Mouse (Mus musculus): ENCODE results near the gene Sarnp.

Sarnp gene

DNA sequence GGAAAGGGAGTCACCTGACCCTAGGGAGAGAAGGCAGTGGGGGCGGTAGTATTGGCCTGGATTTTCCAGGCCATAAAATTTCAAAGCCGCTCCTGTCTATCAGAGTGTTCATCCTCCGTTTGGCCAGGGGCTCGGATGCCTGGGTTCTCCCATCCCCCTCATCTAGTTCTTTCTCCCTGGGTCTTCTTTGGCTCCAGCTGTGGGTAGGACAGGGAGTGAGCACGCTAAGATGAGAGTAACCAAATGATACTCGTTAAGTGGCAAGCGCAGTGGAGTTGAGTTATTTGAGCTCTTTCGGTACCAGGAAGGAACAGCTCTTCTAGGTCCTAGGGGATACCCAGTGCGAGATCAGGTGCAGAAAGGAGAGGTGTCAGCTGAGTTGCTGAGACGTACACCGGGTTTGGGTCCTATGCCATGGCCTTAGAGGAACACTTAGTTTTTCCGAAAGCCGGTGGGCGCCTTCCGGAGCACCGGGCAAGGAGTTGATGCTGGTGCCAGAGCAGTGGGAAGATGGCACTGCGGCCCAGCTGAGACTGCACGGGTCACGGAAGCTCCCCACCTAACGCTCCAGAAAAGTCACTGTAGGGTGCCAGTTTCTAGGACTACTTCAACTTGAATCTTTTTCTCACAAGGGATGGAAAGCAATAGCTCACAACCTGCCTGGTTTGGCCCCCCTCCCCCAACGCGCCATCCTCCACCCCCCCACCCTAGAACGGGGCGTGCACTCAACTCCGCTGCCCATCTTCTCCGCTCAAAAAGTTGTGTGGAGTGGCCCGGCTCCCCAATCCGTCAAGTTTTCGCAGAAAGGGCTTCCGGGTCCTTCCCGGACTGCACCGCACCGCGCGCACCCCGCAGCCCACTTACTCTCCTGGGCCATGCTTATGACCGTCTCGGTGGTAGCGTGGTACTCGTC, 73.5 kb downstream of the Sarnp start:
- peak; percentile 42 for DNase-seq (ENCODE audit: low read depth, low spot score)

GRCm38 (mm10) chr10:128891296-128892094, 74.4 kb downstream of the Sarnp start, which contains the start of gene Gdf11:
TSS of gene Gdf11 (minus strand) at chr10:128891718.
- DNase-seq (ENCODE audit: low read depth, low spot score) = peak; percentile 80

DNA sequence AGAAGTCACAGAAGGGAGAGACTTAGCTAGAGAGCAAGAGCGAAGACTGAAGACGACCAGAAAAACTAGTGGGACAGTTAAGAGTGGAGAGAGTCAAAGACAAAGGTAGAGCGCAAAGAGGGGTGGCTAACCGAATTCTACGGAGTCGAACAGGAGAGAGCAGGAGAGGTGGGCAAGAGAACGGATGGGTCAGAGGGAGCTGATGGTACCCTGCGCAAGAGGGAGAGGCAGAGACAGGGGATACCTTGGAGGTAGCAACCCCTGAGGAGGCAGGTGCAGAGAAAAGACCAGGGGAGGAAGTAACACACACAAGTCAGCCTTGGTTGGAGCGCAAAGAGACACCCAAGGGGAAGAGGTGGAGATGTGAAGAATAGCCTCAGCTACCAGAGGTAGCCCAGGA, 75.1 kb downstream of the Sarnp start:
- peak; percentile 39 for DNase-seq (ENCODE audit: low read depth, low spot score)

DNA sequence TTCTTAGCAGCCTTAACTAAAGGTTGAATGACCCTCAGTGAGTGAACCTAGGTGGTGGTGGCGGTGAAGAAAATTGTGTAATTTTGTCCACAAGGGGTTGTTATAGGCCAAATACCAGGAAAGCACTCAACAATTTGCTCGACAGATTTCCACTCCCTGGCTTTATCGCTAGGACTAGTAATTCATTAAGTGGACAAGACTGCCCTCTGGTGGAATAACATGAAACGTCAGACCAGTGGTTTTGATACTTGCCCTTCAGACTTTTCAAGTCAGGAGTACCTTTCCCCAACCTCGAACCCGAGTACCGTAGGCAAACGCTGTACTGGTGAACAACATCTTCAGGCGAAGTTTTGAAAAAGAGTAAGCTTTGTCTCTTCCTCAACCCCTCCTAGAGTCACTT, 78.3 kb downstream of the Sarnp start:
- peak; percentile 90 for DNase-seq (ENCODE audit: low read depth, low spot score)

- DNase-seq (ENCODE audit: low read depth, low spot score) = no peak
Measured at GRCm38 (mm10) chr10:128895952-128896693, 79.0 kb downstream of the Sarnp start.

- DNase-seq (ENCODE audit: low read depth, low spot score) = no peak
Measured at GRCm38 (mm10) chr10:128896807-128897206, 79.7 kb downstream of the Sarnp start.

- DNase-seq (ENCODE audit: low read depth, low spot score) = no peak
Measured at GRCm38 (mm10) chr10:128897501-128897900, 80.4 kb downstream of the Sarnp start.

DNA sequence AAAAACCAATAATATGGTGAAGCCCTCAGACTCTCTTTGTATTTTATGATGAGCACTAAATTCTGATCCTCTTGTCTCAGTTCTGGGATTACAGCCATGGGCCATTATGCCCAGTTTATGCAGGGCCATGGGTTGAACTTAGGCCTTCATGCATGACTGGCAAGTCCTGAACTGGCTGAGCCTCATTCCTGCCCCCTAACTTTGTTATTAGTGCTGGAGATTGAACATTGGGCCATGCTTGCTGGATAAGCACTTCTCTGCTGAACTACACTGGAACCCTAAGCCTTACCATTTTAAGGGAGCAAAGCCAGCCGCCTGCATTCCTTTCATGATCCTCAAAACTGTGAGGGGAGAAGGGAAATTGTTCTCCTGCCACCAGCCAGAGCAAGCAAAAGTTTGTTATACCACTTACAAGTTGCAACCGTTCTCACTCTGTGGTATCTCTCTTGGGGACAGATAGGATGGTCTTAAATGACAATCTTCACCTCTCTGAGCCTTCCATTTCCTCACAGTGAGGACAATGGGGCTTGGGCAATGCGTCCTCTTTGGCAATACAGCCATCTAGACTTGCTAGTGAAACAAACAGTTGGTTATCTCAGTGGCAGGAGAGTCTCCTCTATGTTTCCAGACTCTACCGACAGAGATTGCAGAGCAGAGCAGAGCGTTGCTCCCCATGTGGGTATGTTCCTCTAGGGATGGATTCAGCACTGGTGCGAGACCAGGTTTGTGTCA, 82.8 kb downstream of the Sarnp start:
- DNase-seq (ENCODE audit: low read depth, low spot score) = no peak

DNA sequence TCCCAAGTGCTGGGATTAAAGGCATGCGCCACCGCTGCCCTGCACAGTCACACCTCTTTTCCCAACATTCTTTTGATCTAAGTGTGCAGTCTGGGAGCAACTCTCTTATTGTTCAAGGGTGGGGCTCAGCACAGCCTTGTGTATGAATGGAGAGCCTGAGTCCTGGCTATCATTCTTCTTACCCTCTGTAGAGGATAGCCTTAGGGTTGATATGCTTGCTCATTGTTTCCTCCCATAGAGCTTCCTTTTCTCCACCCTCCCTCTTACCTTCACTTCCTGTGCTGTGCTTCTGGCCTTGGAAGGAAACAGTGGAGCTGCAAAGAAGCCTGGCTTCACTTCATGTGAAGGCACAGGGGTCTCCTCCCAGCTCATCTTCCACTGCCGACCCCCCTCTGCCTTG, 83.6 kb downstream of the Sarnp start, which contains the start of gene Cd63:
Gene Cd63, plus strand, starts transcription at position 292 of the 400 bp plus-strand sequence.
- DNase-seq (ENCODE audit: low read depth, low spot score) = no peak

- no peak for DNase-seq (ENCODE audit: low read depth, low spot score)
Measured at GRCm38 (mm10) chr10:128901409-128901808, 84.3 kb downstream of the Sarnp start.

DNA sequence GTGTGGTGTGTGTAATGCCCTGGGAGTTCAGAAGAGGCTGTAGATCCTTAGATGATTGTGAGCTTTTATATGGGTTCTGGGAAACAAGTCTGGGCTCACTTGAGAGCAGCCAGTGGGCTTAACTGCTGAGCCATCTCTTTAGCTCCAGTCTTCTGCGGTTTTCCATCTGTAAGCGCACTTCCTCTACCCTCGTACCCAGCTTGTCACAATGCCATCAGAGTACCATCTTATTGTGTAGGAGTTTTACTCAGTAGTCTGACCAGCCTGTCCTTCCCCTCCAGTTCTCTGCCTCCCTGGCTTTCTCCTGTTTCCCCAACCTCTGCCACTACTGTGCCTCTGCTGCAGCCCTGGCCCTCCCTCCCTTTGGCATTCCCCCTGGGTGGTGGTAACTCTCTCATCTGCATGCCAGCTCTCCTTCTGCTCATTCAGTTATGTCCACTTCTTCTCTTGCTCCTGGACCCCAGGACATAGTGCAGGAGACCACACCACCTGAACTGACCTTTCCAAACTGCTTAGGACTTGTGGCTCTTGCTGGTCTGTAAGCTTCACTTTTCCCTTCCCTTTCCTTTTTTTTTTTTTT, 85.4 kb downstream of the Sarnp start:
- peak; percentile 37 for DNase-seq (ENCODE audit: low read depth, low spot score)

DNA sequence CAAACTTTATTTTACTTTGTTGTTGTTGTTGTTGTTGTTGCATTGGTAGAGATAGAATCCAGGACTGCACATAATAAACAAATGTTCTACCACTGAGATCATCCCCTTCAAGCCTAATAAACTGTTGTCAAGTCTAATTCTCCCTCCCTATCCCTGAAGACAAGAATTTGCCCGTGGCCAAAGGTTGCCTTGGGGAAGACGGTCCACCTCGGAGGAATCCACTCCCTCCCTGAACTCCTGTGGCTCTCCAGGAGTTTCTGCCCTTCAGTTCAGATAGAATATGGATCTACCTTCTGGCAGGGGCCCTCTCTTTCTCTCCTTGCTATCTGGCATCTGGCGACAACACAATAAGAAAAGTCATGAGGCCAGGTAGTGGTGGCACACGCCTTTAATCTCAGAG, 87.7 kb downstream of the Sarnp start:
- no peak for DNase-seq (ENCODE audit: low read depth, low spot score)

DNA sequence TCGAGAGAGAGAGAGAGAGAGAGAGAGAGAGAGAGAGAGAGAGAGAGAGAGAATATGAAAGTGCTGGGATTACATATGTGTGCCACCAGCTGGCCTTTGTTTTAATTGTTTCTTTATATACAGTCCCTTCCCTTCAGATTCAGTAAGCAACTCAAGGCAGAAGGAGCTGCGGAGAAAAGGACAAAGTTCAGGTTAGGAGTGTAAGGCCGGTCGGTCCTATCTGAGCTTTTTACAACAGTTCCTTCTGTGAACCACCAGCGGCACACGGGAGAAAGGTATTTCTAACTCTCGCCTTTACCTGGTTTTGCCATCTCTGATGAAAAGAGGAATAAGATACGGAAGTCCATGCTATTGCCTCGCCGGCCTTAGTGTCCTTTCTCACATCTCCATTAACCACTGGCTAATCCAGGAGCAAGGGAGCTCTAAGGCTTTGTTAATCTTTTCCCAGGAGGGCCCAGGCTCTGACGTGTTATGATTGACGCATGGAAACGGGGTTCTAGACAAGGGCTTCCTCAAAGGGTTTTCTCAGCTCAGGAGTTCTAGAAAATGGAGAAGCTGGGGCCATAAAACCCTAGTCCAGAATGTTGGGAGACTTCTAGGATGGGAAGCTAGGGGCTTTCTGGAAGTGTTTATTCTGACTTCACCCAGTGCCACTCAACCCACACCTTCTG, 91.8 kb downstream of the Sarnp start:
- no peak for DNase-seq (ENCODE audit: low read depth, low spot score)

GRCm38 (mm10) chr10:128909567-128910028, 92.5 kb downstream of the Sarnp start:
- no peak for DNase-seq (ENCODE audit: low read depth, low spot score)

- DNase-seq (ENCODE audit: low read depth, low spot score) = no peak
Measured at GRCm38 (mm10) chr10:128910066-128910841, 93.1 kb downstream of the Sarnp start.

DNA sequence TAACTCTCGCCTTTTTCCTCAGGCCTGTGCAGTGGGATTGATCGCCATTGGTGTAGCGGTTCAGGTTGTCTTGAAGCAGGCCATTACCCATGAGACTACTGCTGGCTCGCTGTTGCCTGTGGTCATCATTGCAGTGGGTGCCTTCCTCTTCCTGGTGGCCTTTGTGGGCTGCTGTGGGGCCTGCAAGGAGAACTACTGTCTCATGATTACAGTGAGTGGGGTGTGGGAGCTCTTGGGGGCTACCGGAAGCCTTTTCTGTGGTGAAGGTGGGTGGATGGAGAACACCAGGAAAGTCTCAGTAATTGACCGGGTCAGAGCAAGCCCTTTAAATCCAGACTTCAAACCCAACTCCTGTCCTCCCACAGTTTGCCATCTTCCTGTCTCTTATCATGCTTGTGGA, 94.3 kb downstream of the Sarnp start:
- DNase-seq (ENCODE audit: low read depth, low spot score) = no peak

- no peak for DNase-seq (ENCODE audit: low read depth, low spot score)
Measured at GRCm38 (mm10) chr10:128912268-128912667, 95.1 kb downstream of the Sarnp start.

- no peak for DNase-seq (ENCODE audit: low read depth, low spot score)
Measured at GRCm38 (mm10) chr10:128912791-128913190, 95.7 kb downstream of the Sarnp start.

DNA sequence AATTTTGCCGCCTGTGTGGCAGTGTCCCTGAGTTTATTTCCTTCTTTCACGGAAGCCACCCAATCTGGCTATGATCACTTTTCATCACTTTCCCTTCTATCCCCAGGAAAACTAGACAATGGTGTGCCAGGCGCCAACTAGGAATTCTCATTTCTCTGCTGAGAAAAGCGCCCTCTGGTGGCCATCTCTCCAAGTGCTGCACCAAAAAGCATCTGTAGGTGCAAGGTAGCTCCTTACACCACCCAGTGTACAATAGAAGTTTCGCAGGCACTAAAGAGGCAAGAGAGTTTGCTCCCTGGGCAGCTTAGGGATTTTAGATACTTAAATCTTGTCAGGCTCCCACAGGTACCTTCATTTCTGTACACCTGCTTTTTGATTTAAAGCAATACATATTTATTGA, 96.1 kb downstream of the Sarnp start:
- DNase-seq (ENCODE audit: low read depth, low spot score) = peak; percentile 90

Data from CD4-positive, CD25-positive, alpha-beta regulatory T cell, adult 2 months (primary cell).